Mouse (Mus musculus) kidney, adult 2 months (tissue): ENCODE measurements around the gene Gm49318.

Experiments used
- CTCF ChIP-seq: fragments of 200-500 bp; conservative IDR thresholded peaks from 2 replicates; pipeline ENCODE4 v1.5.1; 2011; ENCODE audit warnings: low read depth, mild to moderate bottlenecking, control low read depth, low read length, moderate library complexity, mixed read lengths; ENCODE audit not compliant: insufficient read depth, insufficient read length
- POLR2A ChIP-seq: fragments of 200-500 bp; IDR thresholded peaks from one replicate; pipeline ENCODE4 v1.6.1; 2011; ENCODE audit warnings: low read depth, low read length, control low read depth

DNA sequence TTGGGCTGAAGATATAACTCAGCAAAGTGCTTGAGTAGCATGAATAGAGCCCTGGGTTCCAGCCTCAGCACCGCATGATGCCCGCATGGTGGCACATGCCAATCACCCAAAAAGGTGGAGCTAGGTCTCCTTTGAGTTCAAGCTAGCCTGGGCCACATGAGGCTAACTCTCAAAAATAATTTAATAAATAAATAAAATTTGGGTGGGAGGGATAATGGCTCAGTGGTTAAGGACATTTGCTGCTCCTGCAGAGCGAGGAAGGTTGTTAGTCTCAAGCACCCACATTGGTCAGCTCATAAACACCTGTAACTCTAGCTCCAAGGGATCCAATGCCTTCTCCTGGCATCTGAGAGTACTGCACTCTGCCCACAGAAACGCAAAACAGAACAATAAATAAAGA, 69.4 kb downstream of the Gm49318 start:
- no peak for TF ChIP-seq POLR2A
- no peak for TF ChIP-seq CTCF
